Mouse (Mus musculus) heart, adult 18-20 months (tissue): ENCODE results near the gene Foxo4. TPM values are rescaled to one million over a fixed set of nuclear protein-coding genes. Genes with fewer than 3 reads are reported as not detected.
A peak's percentile ranks its signal among the peaks of the same experiment; 100 is the strongest.

Source experiments
- DNase-seq, 2 experiments: peaks; one replicate each; pipeline ENCODE4 v3.0.0; 2021 to 2022; ENCODE audit warnings: mixed read lengths in 1 of 2
- long read RNA-seq, 2 experiments: library from polyadenylated mRNA; stranded (forward); transcript quantifications; one replicate each; pipeline ENCODE4 v2.0.0; 2021
- total RNA-seq, 2 experiments: library from RNA; stranded (reverse); gene quantifications; 2 replicates each; pipeline ENCODE4 v1.2.3; 2021

Foxo4 gene
- 10 to 100 TPM; 59.9 to 64.4 TPM for total RNA-seq
- long read RNA-seq, experiment 1, partial matches to known transcripts, result 5 of 5 reads
- long read RNA-seq, experiment 1, other reads (novel, unspliced or antisense), result 0 of 5 reads
- long read RNA-seq, experiment 2, partial matches to known transcripts, result 0 of 5 reads
- long read RNA-seq, experiment 2, other reads (novel, unspliced or antisense), result 5 of 5 reads

GRCm38 (mm10) chrX:101253952-101254729 lies at the start of gene Foxo4:
TSS of gene Foxo4 (plus strand) at chrX:101254528.
- DNase-seq, result peak; percentile 89 to 93

- peak; percentile 91 to 92 for DNase-seq
Measured at GRCm38 (mm10) chrX:101221834-101222795, 32.2 kb upstream of the Foxo4 start, which contains the start of gene Snx12. TSS of gene Snx12 (minus strand) at chrX:101222563.

GRCm38 (mm10) chrX:101222796-101223162 lies 31.5 kb upstream of the Foxo4 start:
- DNase-seq, result no peak

- no peak for DNase-seq
Measured at GRCm38 (mm10) chrX:101245011-101245410, 9.3 kb upstream of the Foxo4 start.

- no peak for DNase-seq
Measured at GRCm38 (mm10) chrX:101254740-101255139, 412 bp downstream of the Foxo4 start.

GRCm38 (mm10) chrX:101256603-101257002 lies 2.3 kb downstream of the Foxo4 start:
- DNase-seq, result no peak

- DNase-seq, result no peak
Measured at GRCm38 (mm10) chrX:101260441-101261325, 6.4 kb downstream of the Foxo4 start.

- DNase-seq, result no peak
Measured at GRCm38 (mm10) chrX:101263892-101264291, 9.6 kb downstream of the Foxo4 start, which contains the start of gene Gm614. TSS of gene Gm614 (minus strand) at chrX:101263992.

- DNase-seq, result no peak
Measured at GRCm38 (mm10) chrX:101266631-101267030, 12.3 kb downstream of the Foxo4 start.

GRCm38 (mm10) chrX:101268025-101268754 lies 13.9 kb downstream of the Foxo4 start, which contains the start of gene Il2rg:
TSS of gene Il2rg (minus strand) at chrX:101268255.
- DNase-seq, result peak in 1 of 2 experiments; percentile 42

GRCm38 (mm10) chrX:101268755-101269124 lies 14.4 kb downstream of the Foxo4 start, which contains the start of gene Gm20489:
TSS of gene Gm20489 (minus strand) at chrX:101269023.
- DNase-seq, result no peak

GRCm38 (mm10) chrX:101273410-101273809 lies 19.1 kb downstream of the Foxo4 start:
- no peak for DNase-seq

- peak; percentile 92 to 95 for DNase-seq
Measured at GRCm38 (mm10) chrX:101273875-101274738, 19.8 kb downstream of the Foxo4 start, which contains the start of gene Med12. TSS of gene Med12 (plus strand) at chrX:101274030.

- DNase-seq, result no peak
Measured at GRCm38 (mm10) chrX:101282813-101283212, 28.5 kb downstream of the Foxo4 start.

GRCm38 (mm10) chrX:101285534-101285933 lies 31.2 kb downstream of the Foxo4 start:
- peak; percentile 25 to 47 for DNase-seq

- no peak for DNase-seq
Measured at GRCm38 (mm10) chrX:101285953-101286670, 31.8 kb downstream of the Foxo4 start.

- no peak for DNase-seq
Measured at GRCm38 (mm10) chrX:101287543-101287942, 33.2 kb downstream of the Foxo4 start.

- DNase-seq, result no peak
Measured at GRCm38 (mm10) chrX:101288432-101288831, 34.1 kb downstream of the Foxo4 start.

- DNase-seq, result no peak
Measured at GRCm38 (mm10) chrX:101289037-101289436, 34.7 kb downstream of the Foxo4 start.
